Mouse (Mus musculus) bone marrow, adult 2 months (tissue): ENCODE measurements around the gene Mettl26. TPM values are rescaled to one million over a fixed set of nuclear protein-coding genes. Genes with fewer than 3 reads are reported as not detected.

ENCODE experiments used
- H3K27ac ChIP-seq: fragments of 200-500 bp; 2 replicates; pipeline ENCODE4 v1.5.1; 2012; ENCODE audit warnings: low read depth, mild to moderate bottlenecking, control low read depth, inconsistent platforms, low read length; ENCODE audit not compliant: control insufficient read depth, poor library complexity, insufficient read depth
- H3K4me1 ChIP-seq: fragments of 200-500 bp; 2 replicates; pipeline ENCODE4 v1.6.1; 2011; ENCODE audit warnings: low read length; ENCODE audit not compliant: control insufficient read depth, insufficient read depth
- H3K4me3 ChIP-seq: fragments of 200-500 bp; replicated peaks from 2 replicates; pipeline ENCODE3; 2011; ENCODE audit warnings: mild to moderate bottlenecking, low read depth, low read length, control low read depth; ENCODE audit not compliant: control insufficient read depth
- CTCF ChIP-seq: fragments of 200-500 bp; IDR thresholded peaks from 2 replicates; pipeline ENCODE4 v1.5.1; 2011; ENCODE audit warnings: low read length, control low read depth; ENCODE audit not compliant: control insufficient read depth, insufficient read depth
- POLR2A ChIP-seq: fragments of 200-500 bp; IDR thresholded peaks from 2 replicates; pipeline ENCODE4 v1.6.1; 2011; ENCODE audit warnings: low read depth, mild to moderate bottlenecking, control low read depth, low read length, borderline replicate concordance; ENCODE audit not compliant: control insufficient read depth
- WGBS: fragments of 180-500 bp; shearing (Covaris S2); methylation state at CpG from one replicate; pipeline ENCODE4 v1.1.7; 2018; 5-methylcytosine and 5-hydroxymethylcytosine counted together
- polyA plus RNA-seq: library from polyadenylated mRNA; stranded (reverse); fragments of >200 nt; gene quantifications from 2 replicates; pipeline ENCODE4 v1.2.4, GENCODE M21; 2011; ENCODE audit warnings: low replicate concordance; ENCODE audit not compliant: missing spikeins, insufficient read depth, insufficient read length

Mettl26 gene
- polyA plus RNA-seq, 1 experiment: 30.0 TPM

- TF ChIP-seq POLR2A: no peak
- no peak for TF ChIP-seq CTCF
- 68% methylated on average over 14 of the region's 14 CpGs for WGBS
- H3K27ac ChIP-seq: no peak overlapping the region
- H3K4me1 ChIP-seq: peaks cover 4% of the 10 kb centered on the region; the same call in 1 of the 2 replicates
- no peak overlapping the region for H3K4me3 ChIP-seq
Observed at GRCm38 (mm10) chr17:25913186-25913876, 38.5 kb downstream of the Mettl26 start.

GRCm38 (mm10) chr17:25913877-25914275 lies 39.0 kb downstream of the Mettl26 start:
- Histone ChIP-seq H3K4me1 (peaks cover 4% of the 10 kb centered on the region; the same call in 1 of the 2 replicates), H3K4me3 (no peak overlapping the region), H3K27ac (no peak overlapping the region)
- TF ChIP-seq CTCF (no peak), POLR2A (no peak)
- 0% methylated on average over 1 of the region's 1 CpGs for WGBS

- Histone ChIP-seq H3K4me1 (peaks cover 4% of the 10 kb centered on the region; the same call in 1 of the 2 replicates), H3K27ac (no peak overlapping the region), H3K4me3 (no peak overlapping the region)
- WGBS: 62% methylated on average over 4 of the region's 4 CpGs
- TF ChIP-seq POLR2A: no peak
Observed at GRCm38 (mm10) chr17:25914295-25914694, 39.4 kb downstream of the Mettl26 start.

- WGBS: 73% methylated on average over 8 of the region's 8 CpGs
- H3K27ac ChIP-seq: no peak overlapping the region
- H3K4me1 ChIP-seq: peaks cover 4% of the 10 kb centered on the region; the same call in 1 of the 2 replicates
- TF ChIP-seq CTCF (no peak), POLR2A (no peak)
- H3K4me3 ChIP-seq: no peak overlapping the region
Observed at GRCm38 (mm10) chr17:25916931-25917647, 42.2 kb downstream of the Mettl26 start.

GRCm38 (mm10) chr17:25918037-25918750 lies 43.3 kb downstream of the Mettl26 start:
- H3K4me1 ChIP-seq: peaks cover 4% of the 10 kb centered on the region; the same call in 1 of the 2 replicates
- WGBS: 84% methylated on average over 9 of the region's 9 CpGs
- TF ChIP-seq CTCF: no peak
- no peak for TF ChIP-seq POLR2A
- no peak overlapping the region for H3K4me3 ChIP-seq
- H3K27ac ChIP-seq: no peak overlapping the region

GRCm38 (mm10) chr17:25919144-25919785 lies 44.4 kb downstream of the Mettl26 start, which contains the start of gene Rab40c:
Gene Rab40c, minus strand, starts transcription at chr17:25919727.
- peaks cover 2% of the 10 kb centered on the region; the same call in 1 of the 2 replicates for H3K4me1 ChIP-seq

GRCm38 (mm10) chr17:25919786-25920642 lies 45.1 kb downstream of the Mettl26 start:
- H3K27ac ChIP-seq: peak overlapping the region; percentile 94
- WGBS: under 1% methylated on average over 40 of the region's 40 CpGs
- H3K4me1 ChIP-seq: peaks cover 2% of the 10 kb centered on the region; the same call in 1 of the 2 replicates
- H3K4me3 ChIP-seq: peak overlapping the region; percentile 88
- TF ChIP-seq CTCF (0 out of 2 replicates have a peak, but pooled peaks have one; percentile 8), POLR2A (peak; percentile 43; the same call in 1 of the 2 replicates)

More at GRCm38 (mm10) chr17:25919144-25919785, 44.4 kb downstream of the Mettl26 start, which contains the start of gene Rab40c:
- WGBS: under 1% methylated on average over 59 of the region's 78 CpGs
- Histone ChIP-seq H3K4me3 (peak within 1 kb of the TSS; percentile 100), H3K27ac (peak within 1 kb of the TSS; percentile 94)
- TF ChIP-seq CTCF (no peak), POLR2A (no peak)
